Mouse (Mus musculus) forebrain, embryonic 14.5 days (tissue): ENCODE measurements around the gene Ifna1. TPM values are rescaled to one million over a fixed set of nuclear protein-coding genes. Genes with fewer than 3 reads are reported as not detected.
A peak's percentile ranks its signal among the peaks of the same experiment; 100 is the strongest.
"Not testable (repeated sequence)": the region's sequence is repeated elsewhere in the genome, so short reads cannot be mapped to it uniquely, and the experiment has no call there.

Experiments used
- ATAC-seq: fragments of 200-750 bp; cut with Nextera tagmentation; 2 replicates; pipeline ENCODE4 v1.8.0; 2017; ENCODE audit warnings: mild to moderate bottlenecking, moderate library complexity
- DNase-seq: peaks from one replicate; pipeline ENCODE4 v3.0.0-alpha.2; 2015; ENCODE audit warnings: low spot score
- H3K27ac ChIP-seq: fragments of 300-500 bp; sonication (generic); 2 replicates; pipeline ENCODE4 v1.5.1; 2014; ENCODE audit warnings: low read depth, mild to moderate bottlenecking, control low read depth, low read length, moderate library complexity
- H3K27me3 ChIP-seq: fragments of 300-500 bp; sonication (generic); replicated peaks from 2 replicates; pipeline ENCODE4 v1.6.1; 2014; ENCODE audit warnings: low read length, control low read depth, mixed read lengths; ENCODE audit not compliant: control insufficient read depth, insufficient read depth
- H3K36me3 ChIP-seq: fragments of 300-500 bp; sonication (generic); 2 replicates; pipeline ENCODE4 v1.6.1; 2014; ENCODE audit warnings: low read length, control low read depth; ENCODE audit not compliant: control insufficient read depth, insufficient read depth
- H3K4me1 ChIP-seq: fragments of 300-500 bp; sonication (generic); 2 replicates; pipeline ENCODE4 v1.6.1; 2014; ENCODE audit warnings: antibody characterized with exemption, low read length, control low read depth; ENCODE audit not compliant: control insufficient read depth, insufficient read depth
- H3K4me2 ChIP-seq: fragments of 300-500 bp; sonication (generic); 2 replicates; pipeline ENCODE4 v1.6.1; 2014; ENCODE audit warnings: mild to moderate bottlenecking, control low read depth, low read length
- H3K4me3 ChIP-seq: fragments of 300-500 bp; sonication (generic); 2 replicates; pipeline ENCODE4 v1.5.1; 2014; ENCODE audit warnings: low read depth, low read length, control low read depth
- H3K9ac ChIP-seq: fragments of 300-500 bp; sonication (generic); 2 replicates; pipeline ENCODE4 v1.6.1; 2014; ENCODE audit warnings: mild to moderate bottlenecking, low read length, control low read depth, moderate library complexity
- H3K9me3 ChIP-seq: fragments of 300-500 bp; sonication (generic); replicated peaks from 2 replicates; pipeline ENCODE4 v1.6.1; 2016; ENCODE audit warnings: low read length, control low read depth, mixed read lengths; ENCODE audit not compliant: control insufficient read depth
- WGBS: fragments of 180-500 bp; shearing (Covaris S2); extraction: QIAGEN DNeasy Blood & Tissue Kit; methylation state at CpG from one replicate; pipeline ENCODE4 v1.1.7; 2014; 5-methylcytosine and 5-hydroxymethylcytosine counted together
- polyA plus RNA-seq: library from polyadenylated mRNA; unstranded; fragments of >200 nt; fragmentation: Nextera tagmentation; extraction: Ambion mirVana; gene quantifications from 2 replicates; pipeline ENCODE4 v1.2.1, GENCODE M21; 2014

The Ifna1 gene
- polyA plus RNA-seq, 1 experiment from 2014 or later = not detected

GRCm38 (mm10) chr4:88835225-88835624, 14.7 kb upstream of the Ifna1 start, which contains the start of gene Ifna5:
Gene Ifna5, plus strand, starts transcription at chr4:88835525.
- H3K9me3 ChIP-seq, H3K4me3 ChIP-seq, ATAC-seq, DNase-seq, H3K4me2 ChIP-seq, H3K36me3 ChIP-seq, H3K27me3 ChIP-seq, H3K27ac ChIP-seq, H3K9ac ChIP-seq, H3K4me1 ChIP-seq: not testable (repeated sequence)
- WGBS = 80% methylated on average over 1 of the region's 1 CpGs

GRCm38 (mm10) chr4:88838828-88839227, 11.1 kb upstream of the Ifna1 start:
- H3K27ac ChIP-seq = no peak overlapping the region
- H3K4me1 ChIP-seq = no peaks in the 10 kb centered on the region
- H3K27me3 ChIP-seq = no peaks in the 10 kb centered on the region
- H3K4me2 ChIP-seq = no peak overlapping the region
- no peak overlapping the region for H3K4me3 ChIP-seq
- H3K36me3 ChIP-seq = no peaks in the 10 kb centered on the region
- no peaks in the 10 kb centered on the region for H3K9me3 ChIP-seq
- H3K9ac ChIP-seq = no peak overlapping the region
- DNase-seq (peak; percentile 19), ATAC-seq (no peak)
- 40% methylated on average over 3 of the region's 3 CpGs for WGBS

- DNase-seq (no peak), ATAC-seq (no peak)
- Histone ChIP-seq H3K4me2 (no peak overlapping the region), H3K4me3 (no peak overlapping the region), H3K27me3 (no peaks in the 10 kb centered on the region), H3K4me1 (no peaks in the 10 kb centered on the region), H3K9ac (no peak overlapping the region), H3K9me3 (no peaks in the 10 kb centered on the region), H3K27ac (no peak overlapping the region), H3K36me3 (no peaks in the 10 kb centered on the region)
- 70% methylated on average over 3 of the region's 3 CpGs for WGBS
These were observed 9.8 kb upstream of the Ifna1 start for GRCm38 (mm10) chr4:88840058-88840457.

GRCm38 (mm10) chr4:88841438-88841911, 8.4 kb upstream of the Ifna1 start, which contains the start of gene Ifna4:
Gene Ifna4, plus strand, starts transcription at chr4:88841861.
- no peak for DNase-seq
- Histone ChIP-seq H3K9ac (no peak within 1 kb of the TSS), H3K27ac (no peak within 1 kb of the TSS), H3K36me3 (no peaks in the 10 kb centered on the region), H3K9me3 (no peaks in the 10 kb centered on the region), H3K4me1 (no peaks in the 10 kb centered on the region), H3K4me2 (no peak within 1 kb of the TSS), H3K4me3 (no peak within 1 kb of the TSS), H3K27me3 (no peaks in the 10 kb centered on the region)
- ATAC-seq = no peak
- WGBS = 35% methylated on average over 2 of the region's 2 CpGs

GRCm38 (mm10) chr4:88845334-88845733, 4.6 kb upstream of the Ifna1 start:
- 55% methylated on average over 2 of the region's 2 CpGs for WGBS
- Histone ChIP-seq H3K27me3 (no peaks in the 10 kb centered on the region), H3K4me1 (no peaks in the 10 kb centered on the region), H3K4me2 (no peak overlapping the region), H3K9me3 (no peaks in the 10 kb centered on the region), H3K4me3 (no peak overlapping the region), H3K9ac (no peak overlapping the region), H3K36me3 (no peaks in the 10 kb centered on the region), H3K27ac (no peak overlapping the region)
- ATAC-seq = no peak
- DNase-seq = no peak

GRCm38 (mm10) chr4:88851026-88851763, 1.3 kb downstream of the Ifna1 start:
- Histone ChIP-seq H3K4me2 (no peak overlapping the region), H3K27ac (no peak overlapping the region; the same call in 1 of the 2 replicates), H3K36me3 (no peaks in the 10 kb centered on the region), H3K4me1 (no peaks in the 10 kb centered on the region), H3K27me3 (no peaks in the 10 kb centered on the region), H3K9me3 (no peaks in the 10 kb centered on the region), H3K4me3 (no peak overlapping the region), H3K9ac (no peak overlapping the region)
- peak; percentile 67 for DNase-seq
- ATAC-seq = peak; percentile 90
- 10% methylated on average over 4 of the region's 4 CpGs for WGBS

- no peak overlapping the region for H3K4me3 ChIP-seq
- DNase-seq (no peak), ATAC-seq (no peak)
- no peak overlapping the region for H3K27ac ChIP-seq
- no peak overlapping the region for H3K9ac ChIP-seq
- H3K27me3 ChIP-seq = no peaks in the 10 kb centered on the region
- H3K4me2 ChIP-seq = no peak overlapping the region
- no peaks in the 10 kb centered on the region for H3K4me1 ChIP-seq
- no peaks in the 10 kb centered on the region for H3K36me3 ChIP-seq
- H3K9me3 ChIP-seq = no peaks in the 10 kb centered on the region
These were observed 9.3 kb downstream of the Ifna1 start for GRCm38 (mm10) chr4:88859214-88859613.

GRCm38 (mm10) chr4:88863309-88863708, 13.4 kb downstream of the Ifna1 start:
- no peak for DNase-seq
- no peak overlapping the region for H3K27ac ChIP-seq
- WGBS = 3% methylated on average over 7 of the region's 7 CpGs
- no peaks in the 10 kb centered on the region for H3K36me3 ChIP-seq
- no peaks in the 10 kb centered on the region for H3K27me3 ChIP-seq
- no peak for ATAC-seq
- H3K9me3 ChIP-seq = no peaks in the 10 kb centered on the region
- no peak overlapping the region for H3K4me2 ChIP-seq
- H3K4me3 ChIP-seq = no peak overlapping the region
- H3K4me1 ChIP-seq = no peaks in the 10 kb centered on the region
- H3K9ac ChIP-seq = no peak overlapping the region

- Histone ChIP-seq H3K9ac (no peak overlapping the region), H3K27me3 (no peaks in the 10 kb centered on the region), H3K4me2 (no peak overlapping the region), H3K36me3 (no peaks in the 10 kb centered on the region), H3K9me3 (no peaks in the 10 kb centered on the region), H3K27ac (no peak overlapping the region), H3K4me3 (no peak overlapping the region), H3K4me1 (no peaks in the 10 kb centered on the region)
- ATAC-seq (no peak), DNase-seq (no peak)
- WGBS = 76% methylated on average over 9 of the region's 9 CpGs
These were observed 14.7 kb downstream of the Ifna1 start for GRCm38 (mm10) chr4:88864599-88864998.
